Mouse (Mus musculus) inflammation-experienced regulatory T-cells, adult 6 months (primary cell): ENCODE measurements around the gene Zfp503. TPM values are rescaled to one million over a fixed set of nuclear protein-coding genes. Genes with fewer than 3 reads are reported as not detected.

Source experiments
- ATAC-seq: one replicate; pipeline ENCODE4 v1.8.0; 2017
- polyA plus RNA-seq, 3 experiments: library from polyadenylated mRNA; unstranded; fragments of 100-300 nt; shearing (Covaris generic); gene quantifications; one replicate each; pipeline ENCODE4 v1.2.1; 2017

Zfp503 gene
- polyA plus RNA-seq, 3 experiments from 2014 or later, result not detected

DNA sequence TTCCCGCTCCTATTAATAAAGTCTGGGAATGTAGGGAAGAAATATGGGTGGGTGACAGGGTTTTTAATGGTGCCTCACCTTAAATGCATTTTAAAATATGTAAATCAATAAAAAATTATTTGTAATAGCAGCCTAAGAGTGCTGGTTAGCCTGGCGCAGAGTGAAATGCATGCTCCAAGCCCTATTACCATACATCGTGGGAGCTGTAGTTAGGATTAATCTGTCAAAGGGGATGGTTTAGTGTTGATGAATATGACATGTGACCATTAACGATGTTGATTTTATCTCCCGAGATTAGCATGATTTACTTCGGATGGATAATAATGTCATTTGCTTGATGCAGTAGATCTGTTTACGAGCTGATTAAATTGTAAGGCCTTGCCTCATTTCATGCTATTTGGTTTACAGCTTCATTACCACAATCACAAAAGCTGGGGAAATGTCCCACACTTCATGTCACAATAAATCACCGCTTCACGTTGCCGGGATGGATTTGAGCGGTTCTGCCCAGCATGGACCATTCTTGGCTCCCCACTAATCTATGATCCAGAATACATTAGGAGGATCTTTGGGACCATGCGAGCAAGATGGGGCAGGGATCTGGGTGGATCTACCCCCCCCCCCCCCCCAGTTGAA lies 21.9 kb downstream of the Zfp503 start:
- no peak for ATAC-seq

DNA sequence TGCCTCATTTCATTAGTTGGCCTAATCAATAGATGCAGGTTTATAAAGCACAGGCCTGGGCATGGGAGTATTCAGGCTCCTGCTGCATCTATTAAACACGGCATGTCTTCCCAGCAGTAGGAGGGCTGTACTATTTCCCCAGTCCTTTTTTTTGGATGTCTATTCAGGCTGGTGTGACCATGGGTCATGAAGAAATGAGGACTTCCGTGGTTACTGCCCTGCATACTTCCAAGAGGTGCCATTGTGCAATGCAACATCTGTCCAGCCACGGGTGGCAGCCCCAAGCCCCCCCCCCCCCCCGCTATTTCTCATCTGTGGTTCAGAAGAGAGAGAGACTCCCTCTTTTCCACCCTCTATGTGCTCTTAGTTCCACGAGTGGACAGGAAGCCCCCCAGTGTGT lies 23.1 kb downstream of the Zfp503 start:
- ATAC-seq, result no peak

DNA sequence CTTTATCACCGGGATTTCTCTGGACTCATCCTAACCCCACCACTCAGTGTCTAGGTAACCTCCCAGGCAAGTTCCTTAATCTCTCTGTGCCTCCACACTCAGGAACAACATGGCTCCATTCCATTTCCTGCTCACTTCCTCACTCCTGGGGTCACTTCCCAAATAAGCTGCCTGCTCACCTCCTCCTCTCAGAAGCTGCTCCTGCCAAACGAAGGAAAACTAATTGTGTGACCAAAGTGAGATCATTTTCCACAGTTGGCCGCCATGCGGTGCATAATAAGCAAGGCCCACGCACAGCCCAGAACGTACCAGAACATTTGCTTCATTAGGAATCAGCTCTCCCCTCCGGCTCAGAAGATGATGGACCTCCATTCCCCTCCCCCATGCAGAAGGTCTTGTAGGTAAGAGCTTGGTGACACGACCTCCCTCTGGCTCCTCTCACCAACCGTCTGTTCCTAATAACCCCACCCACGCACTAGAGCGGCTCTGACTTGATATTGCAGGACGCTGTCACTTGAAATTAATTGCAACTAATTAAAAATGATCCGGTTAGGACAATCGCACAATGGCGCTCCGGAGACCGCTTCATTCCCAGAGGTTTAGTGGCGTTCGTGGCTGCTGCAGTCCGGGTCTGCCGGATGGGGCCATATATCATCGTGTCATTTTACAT lies 26.9 kb downstream of the Zfp503 start:
- ATAC-seq, result no peak

DNA sequence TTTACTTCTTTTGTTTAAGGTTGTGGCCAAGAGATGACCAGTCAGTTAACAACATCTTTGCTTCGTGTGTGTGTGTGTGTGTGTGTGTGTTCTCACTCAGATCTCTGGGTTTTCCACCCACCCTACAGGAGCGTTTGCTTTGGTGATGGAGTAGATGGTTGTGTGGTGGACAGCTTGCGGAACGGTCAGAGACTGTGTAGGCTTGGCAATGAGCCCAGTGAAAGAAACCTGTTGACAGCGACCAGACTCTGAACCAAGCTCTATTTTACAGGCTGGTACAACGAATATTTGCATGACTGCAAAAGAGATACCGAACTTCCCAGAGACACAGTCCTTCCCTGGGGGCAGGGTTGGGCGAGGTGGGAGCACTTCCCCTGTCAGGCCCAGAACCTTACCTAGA lies 30.2 kb downstream of the Zfp503 start:
- no peak for ATAC-seq

DNA sequence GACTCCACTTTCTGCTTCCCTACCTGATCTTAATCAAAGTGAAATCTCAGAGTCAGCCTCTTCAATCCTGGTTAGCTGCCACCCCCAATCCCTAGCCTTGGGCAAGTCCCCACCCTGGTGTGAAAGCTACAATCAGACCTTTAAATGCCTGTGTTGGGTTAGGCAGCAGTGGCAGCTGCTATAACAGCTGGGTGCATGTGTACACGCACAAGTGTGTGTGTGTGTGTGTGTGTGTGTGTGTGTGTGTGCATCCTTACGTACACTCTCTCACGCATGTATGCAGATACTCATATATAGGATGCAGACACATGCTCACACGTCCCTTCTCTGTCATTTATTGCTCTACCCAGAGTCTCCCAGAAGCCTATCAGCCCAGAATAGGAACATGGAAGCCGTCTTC lies 30.8 kb downstream of the Zfp503 start:
- ATAC-seq, result no peak

DNA sequence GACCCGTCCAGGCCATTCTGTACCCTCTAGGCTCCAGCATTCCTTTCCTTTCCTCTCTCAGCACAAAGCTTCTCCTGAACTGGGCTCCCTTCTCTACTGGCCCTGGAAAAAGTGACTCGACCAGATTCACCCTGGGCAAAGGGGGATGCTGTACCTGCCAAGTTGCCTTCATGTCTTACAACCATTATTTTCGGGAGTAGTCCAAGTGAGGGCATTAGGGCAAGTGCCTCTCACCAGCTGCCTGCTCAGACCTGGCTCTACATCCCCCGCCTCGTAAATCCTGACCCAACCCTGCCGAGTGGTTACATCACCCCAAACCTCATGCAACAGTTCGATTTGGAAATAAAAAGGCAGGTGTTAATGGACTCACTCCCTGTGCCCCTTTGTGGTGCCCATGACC lies 36.9 kb downstream of the Zfp503 start:
- no peak for ATAC-seq

DNA sequence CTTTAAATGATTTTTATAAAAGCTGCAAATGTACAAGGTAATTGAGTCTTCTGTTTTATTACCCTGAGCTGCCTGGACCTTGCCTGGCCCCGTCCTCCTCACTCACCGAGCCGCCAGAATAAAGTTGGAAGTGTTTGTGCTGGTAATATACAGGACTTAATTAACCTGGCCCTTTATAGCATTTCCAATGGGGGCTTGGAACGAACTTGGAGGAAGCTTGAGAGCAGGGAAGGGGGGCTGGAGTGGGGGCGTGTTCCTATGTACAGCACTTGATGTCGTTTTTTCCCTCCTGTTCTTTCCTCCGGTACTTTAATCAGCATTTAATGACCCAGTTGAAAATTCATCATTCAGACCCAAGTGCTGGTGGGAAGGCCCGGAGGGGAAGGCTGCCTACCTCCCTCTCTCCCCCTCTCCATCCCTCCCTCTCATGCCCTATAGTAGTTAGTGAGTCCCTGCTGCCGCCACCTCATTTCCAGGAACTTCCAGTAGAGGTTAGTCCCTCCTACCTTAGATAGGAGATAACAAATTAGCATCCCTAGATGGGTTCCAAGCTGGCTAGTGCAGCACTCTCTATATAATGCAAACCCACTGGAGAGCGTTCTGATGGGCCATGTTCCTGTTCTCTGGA lies 37.4 kb downstream of the Zfp503 start:
- ATAC-seq, result no peak

DNA sequence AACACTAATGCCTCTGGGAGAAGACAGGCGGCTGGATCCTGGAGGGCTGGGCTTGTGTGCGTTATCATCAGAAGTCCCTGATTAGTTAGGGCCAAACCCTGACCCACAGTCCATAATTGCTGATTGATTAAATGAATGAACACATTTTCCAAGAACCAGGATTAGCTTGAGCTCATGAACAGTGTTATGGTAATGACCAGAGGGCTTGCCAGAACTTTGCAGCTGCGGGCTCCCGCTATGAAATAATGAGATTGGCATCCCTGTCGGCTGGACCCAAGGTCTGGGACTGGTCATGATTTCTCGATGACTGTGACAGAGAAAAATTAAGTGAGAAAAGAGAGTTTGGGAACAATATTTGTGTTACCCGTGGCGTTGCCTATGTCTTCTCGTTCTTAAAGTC lies 44.5 kb downstream of the Zfp503 start:
- ATAC-seq, result no peak

DNA sequence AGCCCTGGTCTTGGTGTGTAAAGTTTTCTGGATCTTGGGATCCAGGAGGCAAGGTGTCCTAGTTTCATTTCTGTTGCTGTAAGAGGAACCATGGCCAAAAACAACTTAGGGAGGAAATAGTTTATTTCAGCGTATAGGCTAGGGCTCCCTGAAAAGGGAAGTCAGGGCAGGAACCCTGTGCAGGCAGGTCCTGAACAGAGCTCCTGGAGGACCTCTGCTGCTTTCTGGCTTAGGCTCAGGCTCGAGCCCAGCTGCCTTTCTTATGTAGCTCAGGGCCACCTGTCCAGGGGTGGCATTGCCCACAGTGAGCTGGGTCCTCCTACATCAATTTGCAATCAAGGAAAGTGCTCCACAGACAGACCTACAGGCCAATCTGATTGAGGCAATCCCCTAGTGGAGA lies 47.8 kb downstream of the Zfp503 start:
- ATAC-seq, result no peak

DNA sequence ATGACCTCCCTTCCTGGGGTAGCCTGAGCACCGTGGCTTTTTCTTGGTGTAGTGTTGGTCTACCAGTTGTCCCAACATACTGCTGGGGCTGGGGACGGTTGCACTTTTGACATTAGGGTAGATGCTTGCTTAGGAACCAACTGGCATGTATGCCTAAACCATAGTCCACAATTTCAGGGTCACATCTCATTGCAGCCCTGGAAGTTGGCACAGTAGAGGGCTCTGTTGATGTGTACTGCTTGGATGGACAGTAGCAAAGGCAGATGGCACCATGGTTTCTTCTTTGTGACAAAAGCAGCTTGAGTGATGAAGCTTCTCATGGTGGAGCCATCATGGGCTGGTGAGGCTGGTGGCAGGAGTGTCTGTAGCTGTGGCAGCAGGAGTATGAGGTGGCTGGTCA lies 52.3 kb downstream of the Zfp503 start:
- no peak for ATAC-seq

DNA sequence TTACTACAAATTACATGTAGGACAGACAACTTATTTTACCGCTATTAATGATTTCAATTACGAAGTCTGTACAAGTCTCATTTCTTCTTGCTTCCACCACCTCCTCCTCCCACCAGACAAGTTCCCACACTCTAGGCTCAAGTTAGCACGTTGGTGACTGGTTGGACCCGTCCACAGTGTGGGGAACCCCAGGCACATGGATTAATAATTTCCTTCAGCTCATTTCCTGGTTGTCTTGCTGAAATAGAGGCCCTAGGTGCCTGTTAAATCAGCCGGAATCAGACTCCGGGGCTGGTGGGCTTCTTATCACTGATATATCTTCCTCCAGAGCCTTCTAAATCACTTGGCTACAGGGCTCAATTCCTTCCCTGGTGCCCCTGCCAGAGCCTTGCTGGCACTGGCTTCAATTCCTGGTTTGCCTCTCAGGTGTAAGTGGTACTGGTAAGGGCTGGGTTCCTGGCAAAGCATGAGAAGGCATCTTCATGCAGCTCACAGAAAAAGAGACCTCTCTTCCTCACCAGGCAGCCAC lies 53.2 kb downstream of the Zfp503 start:
- no peak for ATAC-seq

Other genes with a start within 250 kb of the Zfp503 start
- 1 to 10 TPM; 2.6 to 4.4 (median 3.7) TPM for gene Samd8, start 239.1 kb downstream of the Zfp503 start, polyA plus RNA-seq
- gene Dusp13, start 238.4 kb downstream of the Zfp503 start, polyA plus RNA-seq, result not detected
- gene Vdac2, start 164.4 kb downstream of the Zfp503 start, polyA plus RNA-seq, result 100 to 1,000 TPM; 242 to 259 (median 244) TPM
- gene Comtd1, start 140.6 kb downstream of the Zfp503 start, polyA plus RNA-seq, result 10 to 100 TPM; 15.0 to 21.0 (median 18.2) TPM
- gene Lrmda, start 30.1 kb upstream of the Zfp503 start, polyA plus RNA-seq, result not detected